Mouse (Mus musculus) midbrain, postnatal 0 days (tissue): ENCODE data around the gene Smarca2. TPM values are rescaled to one million over a fixed set of nuclear protein-coding genes. Genes with fewer than 3 reads are reported as not detected.
A peak's percentile ranks its signal among the peaks of the same experiment; 100 is the strongest.

Experiments used
- ATAC-seq: fragments of 200-750 bp; cut with Nextera tagmentation; 2 replicates; pipeline ENCODE4 v1.8.0; 2017; ENCODE audit warnings: moderate number of reproducible peaks, mild to moderate bottlenecking, moderate TSS enrichment, moderate library complexity; ENCODE audit not compliant: low FRiP score
- DNase-seq: peaks from one replicate; pipeline ENCODE4 v3.0.0-alpha.2; 2015; ENCODE audit warnings: low spot score
- H3K27ac ChIP-seq: fragments of 300-500 bp; sonication (generic); 2 replicates; pipeline ENCODE4 v1.5.1; 2014; ENCODE audit warnings: low read depth, mild to moderate bottlenecking, low read length, mixed read lengths
- H3K27me3 ChIP-seq: fragments of 300-500 bp; sonication (generic); 2 replicates; pipeline ENCODE4 v1.6.1; 2014; ENCODE audit warnings: low read length, control low read depth, mixed read lengths; ENCODE audit not compliant: insufficient read depth
- H3K36me3 ChIP-seq: fragments of 300-500 bp; sonication (generic); 2 replicates; pipeline ENCODE4 v1.6.1; 2014; ENCODE audit warnings: low read length, control low read depth, mixed read lengths; ENCODE audit not compliant: insufficient read depth
- H3K4me1 ChIP-seq: fragments of 300-500 bp; sonication (generic); 2 replicates; pipeline ENCODE4 v1.6.1; 2014; ENCODE audit warnings: mild to moderate bottlenecking, control low read depth, antibody characterized with exemption, low read length, mixed read lengths; ENCODE audit not compliant: insufficient read depth
- H3K4me2 ChIP-seq: fragments of 300-500 bp; sonication (generic); 2 replicates; pipeline ENCODE4 v1.6.1; 2014; ENCODE audit warnings: low read depth, mild to moderate bottlenecking, low read length, mixed read lengths; ENCODE audit not compliant: poor library complexity, severe bottlenecking
- H3K4me3 ChIP-seq: fragments of 300-500 bp; sonication (generic); 2 replicates; pipeline ENCODE4 v1.5.1; 2014; ENCODE audit warnings: low read depth, mild to moderate bottlenecking, low read length, moderate library complexity
- H3K9ac ChIP-seq: fragments of 300-500 bp; sonication (generic); replicated peaks from 2 replicates; pipeline ENCODE4 v1.6.1; 2014; ENCODE audit warnings: mild to moderate bottlenecking, low read length, moderate library complexity, mixed read lengths; ENCODE audit not compliant: poor library complexity, severe bottlenecking
- H3K9me3 ChIP-seq: fragments of 300-500 bp; sonication (generic); 2 replicates; pipeline ENCODE4 v1.6.1; 2016; ENCODE audit warnings: low read length, control low read depth
- CTCF ChIP-seq: IDR thresholded peaks from 2 replicates; pipeline ENCODE4 v1.5.1; 2016; ENCODE audit warnings: antibody characterized with exemption, mild to moderate bottlenecking
- WGBS: fragments of 180-500 bp; shearing (Covaris S2); extraction: QIAGEN DNeasy Blood & Tissue Kit; methylation state at CpG from one replicate; pipeline ENCODE4 v1.1.7; 2014; 5-methylcytosine and 5-hydroxymethylcytosine counted together
- polyA plus RNA-seq: library from polyadenylated mRNA; unstranded; fragments of >200 nt; fragmentation: Nextera tagmentation; extraction: Ambion mirVana; gene quantifications from 2 replicates; pipeline ENCODE4 v1.2.1, GENCODE M21; 2015
- total RNA-seq: library from RNA; depleted of rRNA; stranded (reverse); fragments of >200 nt; gene quantifications from 2 replicates; pipeline ENCODE4 v1.2.3, GENCODE M21; 2014

Smarca2 gene
- total and polyA plus RNA-seq, 2 experiments from 2014 or later, result 138 to 146 TPM

DNA sequence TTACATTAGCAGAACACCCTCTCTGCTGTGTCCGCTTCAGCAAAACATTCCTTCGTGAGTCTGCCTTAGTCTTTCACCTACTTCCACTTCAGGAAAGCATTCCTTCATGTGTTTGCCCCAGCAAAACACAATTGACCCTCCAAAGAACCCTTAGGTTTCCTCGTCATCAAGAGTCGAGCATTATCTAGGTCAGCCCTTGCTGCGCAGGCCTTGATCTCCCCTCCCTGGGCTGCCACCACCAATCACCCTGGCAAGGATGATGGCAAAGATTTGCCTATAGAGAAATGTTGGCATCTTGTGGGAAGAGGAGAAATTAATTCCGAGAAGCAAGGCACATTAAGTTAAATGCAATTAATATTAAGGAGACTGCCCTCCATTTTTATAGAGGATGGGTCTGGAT lies 163.1 kb downstream of the Smarca2 start:
- Histone ChIP-seq H3K27me3 (no peaks in the 10 kb centered on the region), H3K27ac (peak overlapping the region; percentile 97), H3K9ac (no peak overlapping the region), H3K4me2 (no peak overlapping the region), H3K4me1 (peaks cover 24% of the 10 kb centered on the region), H3K36me3 (peaks cover 10% of the 10 kb centered on the region; the same call in 1 of the 2 replicates), H3K4me3 (no peak overlapping the region), H3K9me3 (no peaks in the 10 kb centered on the region)
- no peak for ATAC-seq
- no peak for DNase-seq
- TF ChIP-seq CTCF, result no peak
- WGBS, result 84% methylated on average over 6 of the region's 6 CpGs

DNA sequence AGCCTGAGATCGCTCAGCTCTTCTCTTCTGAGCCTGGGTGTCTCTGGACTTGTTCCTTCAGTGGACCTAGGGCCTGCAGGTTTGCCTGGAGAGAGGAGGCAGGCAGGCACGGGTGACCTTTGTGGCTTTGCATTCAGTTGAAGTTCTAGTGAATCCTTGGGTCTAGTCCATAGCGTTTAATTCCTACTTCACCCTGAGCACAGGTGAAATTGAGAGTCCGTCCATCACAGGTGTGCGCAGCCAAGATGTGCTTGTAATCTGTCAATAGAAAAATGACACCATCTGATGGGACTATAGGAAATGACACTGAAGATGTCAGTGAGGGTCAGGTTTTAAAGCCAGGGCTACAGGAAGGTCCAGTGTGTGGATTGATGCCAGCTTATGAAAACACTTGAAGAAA lies 164.0 kb downstream of the Smarca2 start:
- Histone ChIP-seq H3K4me3 (no peak overlapping the region), H3K9ac (no peak overlapping the region), H3K27ac (peak overlapping the region; percentile 97), H3K36me3 (peaks cover 14% of the 10 kb centered on the region; the same call in 1 of the 2 replicates), H3K4me2 (no peak overlapping the region), H3K9me3 (no peaks in the 10 kb centered on the region), H3K27me3 (no peaks in the 10 kb centered on the region), H3K4me1 (peaks cover 24% of the 10 kb centered on the region)
- WGBS, result 77% methylated on average over 5 of the region's 5 CpGs
- TF ChIP-seq CTCF, result no peak
- no peak for ATAC-seq
- DNase-seq, result no peak

- Histone ChIP-seq H3K9ac (peak overlapping the region; percentile 45), H3K9me3 (no peaks in the 10 kb centered on the region), H3K27me3 (no peaks in the 10 kb centered on the region), H3K4me2 (peak overlapping the region; percentile 37), H3K27ac (peak overlapping the region; percentile 97), H3K4me3 (no peak overlapping the region), H3K36me3 (peaks cover 19% of the 10 kb centered on the region; the same call in 1 of the 2 replicates), H3K4me1 (peaks cover 24% of the 10 kb centered on the region)
- ATAC-seq (peak; percentile 72), DNase-seq (peak; percentile 92)
- no peak for TF ChIP-seq CTCF
- WGBS, result 13% methylated on average over 16 of the region's 16 CpGs
These were observed 165.0 kb downstream of the Smarca2 start for GRCm38 (mm10) chr19:26769609-26770500.

- Histone ChIP-seq H3K27ac (peak overlapping the region; percentile 97), H3K4me1 (peaks cover 24% of the 10 kb centered on the region), H3K36me3 (peaks cover 22% of the 10 kb centered on the region; the same call in 1 of the 2 replicates), H3K9ac (no peak overlapping the region; the same call in 1 of the 2 replicates), H3K4me3 (no peak overlapping the region), H3K4me2 (peak overlapping the region; percentile 37), H3K9me3 (no peaks in the 10 kb centered on the region), H3K27me3 (no peaks in the 10 kb centered on the region)
- ATAC-seq (peak; percentile 67), DNase-seq (peak; percentile 58)
- TF ChIP-seq CTCF, result no peak
- WGBS, result 4% methylated on average over 6 of the region's 6 CpGs
These were observed 165.7 kb downstream of the Smarca2 start for GRCm38 (mm10) chr19:26770592-26770991.

- H3K36me3 ChIP-seq, result peaks cover 23% of the 10 kb centered on the region
- DNase-seq (no peak), ATAC-seq (no peak)
- no peaks in the 10 kb centered on the region for H3K9me3 ChIP-seq
- peaks cover 24% of the 10 kb centered on the region for H3K4me1 ChIP-seq
- peak overlapping the region; percentile 97; the same call in 1 of the 2 replicates for H3K27ac ChIP-seq
- no peak overlapping the region for H3K4me2 ChIP-seq
- H3K27me3 ChIP-seq, result no peaks in the 10 kb centered on the region
- H3K9ac ChIP-seq, result no peak overlapping the region
- WGBS, result 98% methylated on average over 11 of the region's 11 CpGs
- no peak for TF ChIP-seq CTCF
- H3K4me3 ChIP-seq, result no peak overlapping the region
These were observed 167.3 kb downstream of the Smarca2 start for GRCm38 (mm10) chr19:26772051-26772583.
